Mouse (Mus musculus): ENCODE data around the gene Pgbd1. TPM values are rescaled to one million over a fixed set of nuclear protein-coding genes. Genes with fewer than 3 reads are reported as not detected.
"Not testable (repeated sequence)": the region's sequence is repeated elsewhere in the genome, so short reads cannot be mapped to it uniquely, and the experiment has no call there.

Gene Pgbd1
- polyA plus RNA-seq, 1 experiment from 2014 or later: 6.2 TPM

DNA sequence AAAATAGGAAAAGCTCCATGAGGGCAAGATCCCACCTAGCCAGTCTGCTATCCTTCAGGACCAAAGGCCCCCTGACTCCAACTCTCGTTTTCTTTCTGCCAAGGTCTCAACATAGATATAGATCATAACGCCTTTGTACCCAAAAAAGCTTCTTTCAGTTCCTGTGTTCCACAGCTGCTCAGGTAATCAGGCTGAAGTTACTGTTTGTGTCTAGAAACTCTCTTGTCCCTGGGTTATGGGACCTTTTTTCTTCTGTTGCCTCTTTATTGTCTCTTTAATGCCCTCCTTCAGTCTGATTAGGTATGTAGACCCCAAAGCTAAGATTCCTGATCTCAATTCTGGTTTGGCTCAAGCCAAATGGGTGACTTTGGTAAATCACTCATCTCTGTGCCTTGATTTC, 43.4 kb downstream of the Pgbd1 start:
- DNase-seq (ENCODE audit: low spot score) (no peak), ATAC-seq (replicated peaks; ENCODE audit: insufficient number of reproducible peaks, low FRiP score, low TSS enrichment, low read depth) (no peak)
- Histone ChIP-seq H3K9ac (replicated peaks; ENCODE audit: low read length) (no peak overlapping the region), H3K9me3 (replicated peaks; ENCODE audit: control insufficient read depth, low read length) (no peaks in the 10 kb centered on the region), H3K27me3 (ENCODE audit: control insufficient read depth, insufficient read depth, low read length) (no peaks in the 10 kb centered on the region), H3K27ac (replicated peaks; ENCODE audit: low read depth, low read length) (no peak overlapping the region), H3K4me1 (ENCODE audit: control insufficient read depth, insufficient read depth, low read length) (no peaks in the 10 kb centered on the region), H3K36me3 (replicated peaks; ENCODE audit: control insufficient read depth, insufficient read depth, low read depth, low read length) (peaks cover 7% of the 10 kb centered on the region), H3K4me3 (ENCODE audit: low read depth, low read length) (no peak overlapping the region), H3K4me2 (ENCODE audit: low read depth, low read length) (no peak overlapping the region)
- WGBS: 77% methylated on average over 2 of the region's 2 CpGs

DNA sequence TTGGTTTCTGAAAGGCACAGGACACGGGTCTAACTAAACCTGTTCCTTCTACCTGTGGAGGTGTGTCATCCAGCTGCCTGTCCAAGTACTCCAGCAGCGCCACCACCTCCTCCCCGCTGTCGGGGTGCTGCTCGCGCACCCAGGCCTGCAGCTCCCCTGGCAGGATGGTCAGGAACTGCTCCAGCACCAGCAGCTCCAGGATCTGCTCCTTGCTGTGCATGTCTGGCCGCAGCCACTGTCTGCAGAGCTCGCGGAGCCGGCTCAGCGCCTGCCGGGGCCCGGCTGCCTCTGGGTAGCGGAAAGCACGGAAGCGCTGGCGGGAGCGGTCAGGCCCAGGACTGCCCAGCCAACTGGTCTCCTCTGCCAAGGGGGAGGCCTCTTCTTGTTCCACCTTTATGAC, 44.8 kb downstream of the Pgbd1 start:
- H3K27me3 ChIP-seq (ENCODE audit: control insufficient read depth, insufficient read depth, low read length); H3K9ac ChIP-seq (replicated peaks; ENCODE audit: low read length); DNase-seq (ENCODE audit: low spot score); H3K4me2 ChIP-seq (ENCODE audit: low read depth, low read length); H3K4me1 ChIP-seq (ENCODE audit: control insufficient read depth, insufficient read depth, low read length); H3K9me3 ChIP-seq (replicated peaks; ENCODE audit: control insufficient read depth, low read length); H3K27ac ChIP-seq (replicated peaks; ENCODE audit: low read depth, low read length); H3K4me3 ChIP-seq (ENCODE audit: low read depth, low read length): not testable (repeated sequence)
- 0 out of 2 replicates have a peak, but pooled peaks have one; percentile 18 for ATAC-seq (replicated peaks; ENCODE audit: insufficient number of reproducible peaks, low FRiP score, low TSS enrichment, low read depth)
- H3K36me3 ChIP-seq (replicated peaks; ENCODE audit: control insufficient read depth, insufficient read depth, low read depth, low read length): peaks cover 12% of the 10 kb centered on the region
- 95% methylated on average over 15 of the region's 18 CpGs for WGBS

DNA sequence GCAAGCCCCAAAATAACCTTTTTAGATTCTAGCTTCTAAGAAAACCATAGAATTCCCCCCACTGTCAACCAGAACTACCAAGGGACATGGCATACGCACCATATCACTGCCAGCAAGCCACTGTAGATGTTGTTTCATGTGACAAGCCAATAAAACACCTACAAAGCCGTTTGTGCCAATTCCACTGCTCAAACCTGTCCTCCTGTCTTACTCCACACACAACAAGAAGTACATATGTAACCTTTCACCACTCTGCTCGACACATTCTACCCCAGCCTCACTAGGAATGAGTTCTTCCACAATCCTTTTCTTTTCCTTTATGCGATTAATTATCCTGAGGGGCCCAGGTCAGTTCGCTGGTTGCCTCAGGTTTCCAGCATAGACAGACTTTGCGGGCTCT, 45.2 kb downstream of the Pgbd1 start:
- ATAC-seq (replicated peaks; ENCODE audit: insufficient number of reproducible peaks, low FRiP score, low TSS enrichment, low read depth): no peak
- Histone ChIP-seq H3K27ac (replicated peaks; ENCODE audit: low read depth, low read length) (no peak overlapping the region), H3K4me3 (ENCODE audit: low read depth, low read length) (no peak overlapping the region), H3K9ac (replicated peaks; ENCODE audit: low read length) (no peak overlapping the region), H3K9me3 (replicated peaks; ENCODE audit: control insufficient read depth, low read length) (no peaks in the 10 kb centered on the region), H3K36me3 (replicated peaks; ENCODE audit: control insufficient read depth, insufficient read depth, low read depth, low read length) (peaks cover 12% of the 10 kb centered on the region), H3K4me2 (ENCODE audit: low read depth, low read length) (no peak overlapping the region), H3K4me1 (ENCODE audit: control insufficient read depth, insufficient read depth, low read length) (no peaks in the 10 kb centered on the region), H3K27me3 (ENCODE audit: control insufficient read depth, insufficient read depth, low read length) (no peaks in the 10 kb centered on the region)
- DNase-seq (ENCODE audit: low spot score): no peak
- 92% methylated on average over 6 of the region's 6 CpGs for WGBS

DNA sequence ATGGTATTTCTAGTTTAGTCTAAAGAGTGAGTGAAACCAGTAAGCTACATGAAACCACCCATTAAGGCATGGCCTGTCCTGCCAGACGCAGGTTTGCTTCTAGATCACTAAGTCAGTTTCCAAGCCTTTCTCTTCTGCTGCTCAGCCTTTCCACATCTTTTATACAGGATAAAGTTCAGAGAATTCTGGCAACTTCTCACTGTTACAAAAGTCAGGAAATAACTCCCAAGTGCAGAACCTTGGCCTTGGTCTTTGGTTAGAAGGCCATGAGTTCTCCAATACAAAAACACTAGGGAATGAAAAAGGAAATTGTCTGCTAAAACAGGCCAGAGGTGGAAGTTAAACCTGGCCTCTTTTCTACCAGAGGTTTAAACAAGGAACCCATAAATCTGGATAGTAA, 45.6 kb downstream of the Pgbd1 start:
- DNase-seq (ENCODE audit: low spot score) (no peak), ATAC-seq (replicated peaks; ENCODE audit: insufficient number of reproducible peaks, low FRiP score, low TSS enrichment, low read depth) (no peak)
- Histone ChIP-seq H3K4me3 (ENCODE audit: low read depth, low read length) (no peak overlapping the region), H3K27me3 (ENCODE audit: control insufficient read depth, insufficient read depth, low read length) (no peaks in the 10 kb centered on the region), H3K9me3 (replicated peaks; ENCODE audit: control insufficient read depth, low read length) (no peaks in the 10 kb centered on the region), H3K4me1 (ENCODE audit: control insufficient read depth, insufficient read depth, low read length) (no peaks in the 10 kb centered on the region), H3K4me2 (ENCODE audit: low read depth, low read length) (no peak overlapping the region), H3K36me3 (replicated peaks; ENCODE audit: control insufficient read depth, insufficient read depth, low read depth, low read length) (peaks cover 12% of the 10 kb centered on the region), H3K9ac (replicated peaks; ENCODE audit: low read length) (no peak overlapping the region), H3K27ac (replicated peaks; ENCODE audit: low read depth, low read length) (no peak overlapping the region)
- WGBS: 94% methylated on average over 1 of the region's 1 CpGs

DNA sequence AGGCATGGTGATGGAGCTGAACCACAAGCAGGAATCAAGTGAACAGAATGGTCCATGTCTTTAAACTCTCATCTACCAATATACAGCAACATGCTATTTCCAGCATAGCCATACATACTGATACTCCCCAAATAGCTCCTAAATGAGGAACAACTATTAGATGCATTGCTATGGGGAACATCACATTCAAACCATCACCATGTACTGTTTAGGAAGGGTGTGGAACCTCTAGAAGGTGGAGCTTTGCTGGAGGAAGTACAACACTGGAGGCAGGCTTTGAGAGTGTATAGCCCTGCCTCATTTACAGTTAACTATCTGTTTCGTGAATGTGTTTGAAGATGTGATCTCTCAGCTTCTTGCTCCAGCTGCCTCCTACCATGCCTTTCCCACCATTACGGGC, 63.1 kb downstream of the Pgbd1 start:
- no peak overlapping the region for H3K27ac ChIP-seq (replicated peaks; ENCODE audit: low read depth, low read length)
- H3K27me3 ChIP-seq (ENCODE audit: control insufficient read depth, insufficient read depth, low read length): no peaks in the 10 kb centered on the region
- H3K36me3 ChIP-seq (replicated peaks; ENCODE audit: control insufficient read depth, insufficient read depth, low read depth, low read length): no peaks in the 10 kb centered on the region
- ATAC-seq (replicated peaks; ENCODE audit: insufficient number of reproducible peaks, low FRiP score, low TSS enrichment, low read depth): no peak
- WGBS: 87% methylated on average over 2 of the region's 2 CpGs
- H3K9me3 ChIP-seq (replicated peaks; ENCODE audit: control insufficient read depth, low read length): no peaks in the 10 kb centered on the region
- no peak overlapping the region for H3K4me2 ChIP-seq (ENCODE audit: low read depth, low read length)
- DNase-seq (ENCODE audit: low spot score): no peak
- no peak overlapping the region for H3K9ac ChIP-seq (replicated peaks; ENCODE audit: low read length)
- H3K4me3 ChIP-seq (ENCODE audit: low read depth, low read length): no peak overlapping the region
- H3K4me1 ChIP-seq (ENCODE audit: control insufficient read depth, insufficient read depth, low read length): no peaks in the 10 kb centered on the region

DNA sequence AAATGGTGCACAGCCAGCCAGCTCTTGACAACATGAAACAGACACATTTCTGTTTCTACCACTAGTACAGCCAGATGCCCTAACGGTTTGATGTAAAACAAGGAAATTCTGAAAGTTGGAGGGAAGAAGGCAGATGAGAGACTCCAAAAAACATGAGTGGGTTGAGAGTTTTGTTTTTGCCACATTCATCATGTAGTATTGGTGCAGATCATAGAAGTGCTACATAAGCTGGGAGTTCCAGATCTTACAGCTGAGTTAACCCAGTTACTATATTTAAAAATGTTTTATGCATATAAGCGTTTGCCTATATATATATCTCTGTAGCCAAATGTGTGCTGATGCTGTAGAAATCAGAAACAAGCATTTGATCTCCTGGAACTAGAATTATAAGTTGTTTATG, 68.2 kb downstream of the Pgbd1 start:
- ATAC-seq (replicated peaks; ENCODE audit: insufficient number of reproducible peaks, low FRiP score, low TSS enrichment, low read depth) (no peak), DNase-seq (ENCODE audit: low spot score) (no peak)
- no peak overlapping the region for H3K4me3 ChIP-seq (ENCODE audit: low read depth, low read length)
- peaks cover 9% of the 10 kb centered on the region; the same call in 1 of the 2 replicates for H3K36me3 ChIP-seq (replicated peaks; ENCODE audit: control insufficient read depth, insufficient read depth, low read depth, low read length)
- no peaks in the 10 kb centered on the region for H3K9me3 ChIP-seq (replicated peaks; ENCODE audit: control insufficient read depth, low read length)
- no peak overlapping the region for H3K4me2 ChIP-seq (ENCODE audit: low read depth, low read length)
- 91% methylated on average over 2 of the region's 2 CpGs for WGBS
- H3K27me3 ChIP-seq (ENCODE audit: control insufficient read depth, insufficient read depth, low read length): no peaks in the 10 kb centered on the region
- no peak overlapping the region for H3K9ac ChIP-seq (replicated peaks; ENCODE audit: low read length)
- H3K27ac ChIP-seq (replicated peaks; ENCODE audit: low read depth, low read length): no peak overlapping the region
- no peaks in the 10 kb centered on the region for H3K4me1 ChIP-seq (ENCODE audit: control insufficient read depth, insufficient read depth, low read length)

MicroRNAs within 50 kb of the gene (microRNA counts, 519-probe panel; counts per million panel counts)
- 3,768 counts per million, percentile 56 among the panel's probes with 10 or more counts for microRNA mmu-miR-1896

Small RNA genes lying within 50 kb of the gene (microRNA-seq; reads per million reads assigned to microRNA genes)
- gene Mir1896 (ENCODE audit: borderline number of aligned reads) (not detected), gene Mir6942 (ENCODE audit: borderline number of aligned reads) (not detected)

Other genes starting within 250 kb of the Pgbd1 start
- gene Gpx5, start 148.3 kb downstream of the Pgbd1 start, polyA plus RNA-seq (2014; fragmentation: Nextera tagmentation; extraction: Ambion mirVana): not detected in 2 replicates
- 0.41 and 0.67 TPM in 2 replicates for gene Gpx6, start 128.9 kb downstream of the Pgbd1 start, polyA plus RNA-seq (2014; fragmentation: Nextera tagmentation; extraction: Ambion mirVana)
- gene Olfr1367, start 94.1 kb downstream of the Pgbd1 start, polyA plus RNA-seq (2014; fragmentation: Nextera tagmentation; extraction: Ambion mirVana): not detected in 2 replicates
- 20.5 and 21.5 TPM in 2 replicates for gene Zscan12, start 78.2 kb downstream of the Pgbd1 start, polyA plus RNA-seq (2014; fragmentation: Nextera tagmentation; extraction: Ambion mirVana)
- gene Zkscan3, start 38.3 kb downstream of the Pgbd1 start, polyA plus RNA-seq (2014; fragmentation: Nextera tagmentation; extraction: Ambion mirVana): 84.9 and 89.5 TPM in 2 replicates
- gene Zscan26, start 12.7 kb upstream of the Pgbd1 start, polyA plus RNA-seq (2014; fragmentation: Nextera tagmentation; extraction: Ambion mirVana): 17.9 and 19.3 TPM in 2 replicates
- gene Nkapl, start 27.5 kb upstream of the Pgbd1 start, polyA plus RNA-seq (2014; fragmentation: Nextera tagmentation; extraction: Ambion mirVana): 1.9 and 3.1 TPM in 2 replicates
- 3.8 and 4.2 TPM in 2 replicates for gene Zkscan4, start 37.8 kb upstream of the Pgbd1 start, polyA plus RNA-seq (2014; fragmentation: Nextera tagmentation; extraction: Ambion mirVana)
- not detected in 2 replicates for gene Gm10065, start 38.4 kb upstream of the Pgbd1 start, polyA plus RNA-seq (2014; fragmentation: Nextera tagmentation; extraction: Ambion mirVana)
- 0.35 and 0.41 TPM in 2 replicates for gene AK157302, start 54.2 kb upstream of the Pgbd1 start, polyA plus RNA-seq (2014; fragmentation: Nextera tagmentation; extraction: Ambion mirVana)
- 1.9 and 5.2 TPM in 2 replicates for gene Gm11273, start 60.4 kb upstream of the Pgbd1 start, polyA plus RNA-seq (2014; fragmentation: Nextera tagmentation; extraction: Ambion mirVana)
- gene Zkscan8, start 90.1 kb upstream of the Pgbd1 start, polyA plus RNA-seq (2014; fragmentation: Nextera tagmentation; extraction: Ambion mirVana): 8.7 and 11.9 TPM in 2 replicates
- gene Olfr1366, start 101.8 kb upstream of the Pgbd1 start, polyA plus RNA-seq (2014; fragmentation: Nextera tagmentation; extraction: Ambion mirVana): 0.13 and 0.24 TPM in 2 replicates
- gene Olfr1535, start 118.8 kb upstream of the Pgbd1 start, polyA plus RNA-seq (2014; fragmentation: Nextera tagmentation; extraction: Ambion mirVana): not detected in 2 replicates
- not detected in 2 replicates for gene Olfr1364, start 140.7 kb upstream of the Pgbd1 start, polyA plus RNA-seq (2014; fragmentation: Nextera tagmentation; extraction: Ambion mirVana)
- not detected in 2 replicates for gene Olfr1362, start 173.0 kb upstream of the Pgbd1 start, polyA plus RNA-seq (2014; fragmentation: Nextera tagmentation; extraction: Ambion mirVana)
- not detected in 2 replicates for gene Olfr11, start 201.5 kb upstream of the Pgbd1 start, polyA plus RNA-seq (2014; fragmentation: Nextera tagmentation; extraction: Ambion mirVana)
- not detected in 2 replicates for gene Olfr1361, start 222.3 kb upstream of the Pgbd1 start, polyA plus RNA-seq (2014; fragmentation: Nextera tagmentation; extraction: Ambion mirVana)
- not detected in 2 replicates for gene Olfr1360, start 236.3 kb upstream of the Pgbd1 start, polyA plus RNA-seq (2014; fragmentation: Nextera tagmentation; extraction: Ambion mirVana)

Measured in embryonic facial prominence, embryonic 11.5 days (tissue).